Comparison of ENCODE assay signal across 14 mouse cellular contexts in the genomic region with DNA sequence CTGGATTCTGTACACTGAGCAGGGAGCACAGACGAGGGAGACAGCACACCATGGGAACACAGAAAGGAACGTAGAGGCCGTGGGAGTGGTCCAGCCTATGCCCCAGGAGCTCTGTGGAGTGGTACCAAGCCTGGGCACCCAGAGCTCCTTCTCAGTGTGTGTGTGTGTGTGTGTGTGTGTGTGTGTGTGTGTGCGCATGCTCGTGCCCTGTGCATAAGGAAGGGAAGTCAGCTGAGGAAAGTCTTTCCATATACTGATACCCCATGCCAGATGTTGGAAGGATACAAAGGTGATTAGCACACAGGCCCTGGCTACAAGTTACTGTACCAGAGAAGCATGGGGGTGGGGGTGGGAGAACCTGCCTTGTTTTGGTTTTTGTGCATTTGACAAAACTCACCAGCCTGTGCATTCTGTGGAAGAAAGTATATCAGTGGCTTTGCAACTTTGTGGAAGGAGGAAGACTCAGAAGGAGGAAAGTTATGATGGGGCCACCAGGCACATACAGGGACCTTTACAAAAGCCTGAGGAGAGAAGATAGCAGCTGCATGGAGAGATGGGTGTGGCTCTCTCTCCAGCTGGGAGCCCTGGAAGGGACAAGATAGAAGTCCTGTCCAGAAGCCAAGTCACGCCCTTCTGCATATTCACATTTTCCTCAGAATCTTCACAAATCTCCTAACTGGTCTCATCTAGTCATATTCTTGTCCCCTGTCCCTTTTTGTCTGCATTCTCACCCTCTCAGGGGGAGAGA. TPM values are rescaled to one million over a fixed set of nuclear protein-coding genes. Genes with fewer than 3 reads are reported as not detected.
DNase-seq lines count a peak whose midpoint lies in the region; ATAC-seq and TF ChIP-seq lines count a peak whose summit lies in the region.
"Had no signal": no experiment of that assay in that cellular context is flagged by ENCODE, and none has a peak within 500 bp of the region (broad histone marks: within the 10 kb centered on the region; RNA-seq: fewer than 3 reads in every experiment).

No protein-coding gene starts in this region.

- WGBS in intestine, embryonic 15.5 days: 69% methylated on average over 6 of the region's 6 CpGs
- 71% methylated on average over 6 of the region's 6 CpGs for WGBS in intestine, postnatal 0 days
- 31% methylated on average over 6 of the region's 6 CpGs for WGBS in liver, embryonic 13.5 days (ENCODE audit: insufficient replicate concordance)
- WGBS in stomach, embryonic 14.5 days: 68% methylated on average over 6 of the region's 6 CpGs
- WGBS in hindbrain, embryonic 12.5 days: 77% methylated on average over 6 of the region's 6 CpGs

- no peaks in the 10 kb centered on the region; the same call in 1 of the 2 replicates for H3K27me3 ChIP-seq in intestine, embryonic 15.5 days (replicated peaks)
- H3K27me3 ChIP-seq in intestine, postnatal 0 days (replicated peaks; ENCODE audit: control insufficient read depth, insufficient read depth, low read length): no peaks in the 10 kb centered on the region
- peaks cover 20% of the 10 kb centered on the region for H3K27me3 ChIP-seq in liver, embryonic 13.5 days
- no peaks in the 10 kb centered on the region for H3K27me3 ChIP-seq in stomach, embryonic 14.5 days (ENCODE audit: control insufficient read depth, insufficient read depth, low read length)
- peaks cover 15% of the 10 kb centered on the region; the same call in 1 of the 2 replicates for H3K27me3 ChIP-seq in hindbrain, embryonic 12.5 days

- DNase-seq in c-Kit-positive CD71-positive TER-119-positive erythroid progenitor cells, embryonic 14.5 days (ENCODE audit: low spot score): peak; percentile 92
- peak; percentile 84 for DNase-seq in liver, embryonic 13.5 days
- DNase-seq in cerebellum, postnatal 14 days: no peak
- no peak for DNase-seq in thymus, postnatal 0 days (ENCODE audit: low spot score)
- DNase-seq: heart, postnatal 10 days; kidney, adult 8-10 months; lung, adult 18-20 months; midbrain, embryonic 14.5 days had no signal

- peak; percentile 81 for ATAC-seq in intestine, embryonic 15.5 days
- ATAC-seq in intestine, postnatal 0 days: no peak
- peak; percentile 96 for ATAC-seq in liver, embryonic 13.5 days (ENCODE audit: low read depth)
- peak; percentile 77; the same call in 1 of the 2 replicates for ATAC-seq in stomach, embryonic 14.5 days (ENCODE audit: insufficient number of reproducible peaks, insufficient read depth, low FRiP score, low read depth)
- ATAC-seq in hindbrain, embryonic 12.5 days (ENCODE audit: low FRiP score): no peak
- ATAC-seq: activated CD4-positive, CD25-positive, alpha-beta regulatory T cell, adult 4 months had no signal

- H3K36me3 ChIP-seq in intestine, embryonic 15.5 days: no peaks in the 10 kb centered on the region
- H3K36me3 ChIP-seq in intestine, postnatal 0 days (ENCODE audit: control insufficient read depth, insufficient read depth): no peaks in the 10 kb centered on the region
- no peaks in the 10 kb centered on the region for H3K36me3 ChIP-seq in liver, embryonic 13.5 days
- no peaks in the 10 kb centered on the region for H3K36me3 ChIP-seq in stomach, embryonic 14.5 days (ENCODE audit: control insufficient read depth, insufficient read depth, low read length)
- H3K36me3 ChIP-seq in hindbrain, embryonic 12.5 days: no peaks in the 10 kb centered on the region
- H3K36me3 ChIP-seq: embryonic facial prominence, embryonic 13.5 days had no signal

- H3K4me3 ChIP-seq in intestine, embryonic 15.5 days (replicated peaks): no peak overlapping the region
- H3K4me3 ChIP-seq in intestine, postnatal 0 days (ENCODE audit: low read depth, low read length): no peak overlapping the region
- H3K4me3 ChIP-seq in liver, embryonic 13.5 days (replicated peaks): peak overlapping the region; percentile 43
- no peak overlapping the region for H3K4me3 ChIP-seq in stomach, embryonic 14.5 days (ENCODE audit: low read depth, low read length)
- no peak overlapping the region for H3K4me3 ChIP-seq in hindbrain, embryonic 12.5 days
- H3K4me3 ChIP-seq: embryonic facial prominence, embryonic 13.5 days had no signal

- no peak overlapping the region for H3K4me2 ChIP-seq in intestine, embryonic 15.5 days (replicated peaks)
- H3K4me2 ChIP-seq in intestine, postnatal 0 days (replicated peaks; ENCODE audit: low read depth): no peak overlapping the region
- H3K4me2 ChIP-seq in liver, embryonic 13.5 days: peak overlapping the region; percentile 75
- no peak overlapping the region for H3K4me2 ChIP-seq in stomach, embryonic 14.5 days (replicated peaks; ENCODE audit: low read depth, low read length)
- no peak overlapping the region for H3K4me2 ChIP-seq in hindbrain, embryonic 12.5 days (replicated peaks)
- H3K4me2 ChIP-seq: embryonic facial prominence, embryonic 13.5 days had no signal

- no peak overlapping the region for H3K9ac ChIP-seq in intestine, embryonic 15.5 days
- no peak overlapping the region for H3K9ac ChIP-seq in intestine, postnatal 0 days (ENCODE audit: low read depth, low read length)
- H3K9ac ChIP-seq in liver, embryonic 13.5 days: peak overlapping the region; percentile 74
- H3K9ac ChIP-seq in stomach, embryonic 14.5 days (replicated peaks; ENCODE audit: low read depth, low read length): no peak overlapping the region
- no peak overlapping the region for H3K9ac ChIP-seq in hindbrain, embryonic 12.5 days
- H3K9ac ChIP-seq: embryonic facial prominence, embryonic 13.5 days had no signal

- no peak for TF ChIP-seq CTCF in intestine, postnatal 0 days (IDR thresholded peaks at IDR 0.05; ENCODE audit: low read depth)

- H3K27ac ChIP-seq in intestine, embryonic 15.5 days: no peak overlapping the region
- H3K27ac ChIP-seq in intestine, postnatal 0 days (ENCODE audit: low read depth, low read length): no peak overlapping the region
- peak overlapping the region; percentile 99 for H3K27ac ChIP-seq in liver, embryonic 13.5 days
- H3K27ac ChIP-seq in stomach, embryonic 14.5 days (ENCODE audit: low read length): no peak overlapping the region
- H3K27ac ChIP-seq in hindbrain, embryonic 12.5 days: no peak overlapping the region
- H3K27ac ChIP-seq: embryonic facial prominence, embryonic 13.5 days had no signal

- H3K4me1 ChIP-seq in intestine, embryonic 15.5 days (replicated peaks): 0 out of 2 replicates have a peak, but pooled peaks cover 2% of the 10 kb centered on the region
- no peaks in the 10 kb centered on the region for H3K4me1 ChIP-seq in intestine, postnatal 0 days (replicated peaks; ENCODE audit: control insufficient read depth, insufficient read depth, low read length)
- peaks cover 72% of the 10 kb centered on the region for H3K4me1 ChIP-seq in liver, embryonic 13.5 days (replicated peaks)
- H3K4me1 ChIP-seq in stomach, embryonic 14.5 days (ENCODE audit: control insufficient read depth, insufficient read depth, low read length): 0 out of 2 replicates have a peak, but pooled peaks cover 3% of the 10 kb centered on the region
- 0 out of 2 replicates have a peak, but pooled peaks cover 5% of the 10 kb centered on the region for H3K4me1 ChIP-seq in hindbrain, embryonic 12.5 days
- H3K4me1 ChIP-seq: embryonic facial prominence, embryonic 13.5 days had no signal

- H3K9me3 ChIP-seq in intestine, embryonic 15.5 days: no peaks in the 10 kb centered on the region
- H3K9me3 ChIP-seq in intestine, postnatal 0 days (ENCODE audit: control insufficient read depth): no peaks in the 10 kb centered on the region
- no peaks in the 10 kb centered on the region for H3K9me3 ChIP-seq in liver, embryonic 13.5 days (replicated peaks)
- no peaks in the 10 kb centered on the region for H3K9me3 ChIP-seq in stomach, embryonic 14.5 days (ENCODE audit: control insufficient read depth, low read depth, low read length)
- no peaks in the 10 kb centered on the region for H3K9me3 ChIP-seq in hindbrain, embryonic 12.5 days (replicated peaks)
- H3K9me3 ChIP-seq: embryonic facial prominence, embryonic 13.5 days had no signal

RNA-seq across cellular contexts. Expression of a gene that starts 22.4 kb away (rescaled TPM):
- 0.08 and 0.15 TPM in 2 replicates for polyA plus RNA-seq in intestine, embryonic 15.5 days (2015; fragmentation: Nextera tagmentation; extraction: Ambion mirVana)
- 0.03 and 0.07 TPM in 2 replicates for polyA plus RNA-seq in intestine, postnatal 0 days (2015; fragmentation: Nextera tagmentation; extraction: Ambion mirVana)
- 0.05 TPM in 1 of 2 replicates, not detected in the other for polyA plus RNA-seq in liver, embryonic 13.5 days (2015; fragmentation: Nextera tagmentation; extraction: Ambion mirVana)
- polyA plus RNA-seq in stomach, embryonic 14.5 days (2014; fragmentation: Nextera tagmentation; extraction: Ambion mirVana): 5.7 and 7.5 TPM in 2 replicates
- polyA plus RNA-seq in thymus, postnatal 0 days (2015; fragmentation: Nextera tagmentation; extraction: Ambion mirVana): 6.5 and 7.3 TPM in 2 replicates
- 0.35 and 0.39 TPM in 2 replicates for polyA plus RNA-seq in hindbrain, embryonic 12.5 days (2016; fragmentation: Nextera tagmentation; extraction: Ambion mirVana)
- polyA plus RNA-seq: activated CD4-positive, CD25-positive, alpha-beta regulatory T cell, adult 4 months had no signal

Comparison
In these comparisons a context has a peak if more than half of its experiments do, and no peak if none do; other contexts are left out.
1. ATAC-seq: peak in intestine, embryonic 15.5 days (single experiment), liver, embryonic 13.5 days (single experiment) and stomach, embryonic 14.5 days (single experiment); none in intestine, postnatal 0 days (single experiment) and hindbrain, embryonic 12.5 days (single experiment).
2. DNase-seq: peak in c-Kit-positive CD71-positive TER-119-positive erythroid progenitor cells, embryonic 14.5 days (single experiment) and liver, embryonic 13.5 days (single experiment); none in cerebellum, postnatal 14 days (0 of 2) and thymus, postnatal 0 days (single experiment).